Mouse (Mus musculus): ENCODE data around the gene 1700001O22Rik. TPM values are rescaled to one million over a fixed set of nuclear protein-coding genes. Genes with fewer than 3 reads are reported as not detected.

1700001O22Rik gene
- polyA plus RNA-seq, 1 experiment from 2014 or later = 4.3 TPM

GRCm38 (mm10) chr2:30771368-30771805 lies 32.1 kb downstream of the 1700001O22Rik start:
- peak overlapping the region; percentile 88 for H3K27ac ChIP-seq (ENCODE audit: low read depth)
- WGBS = under 1% methylated on average over 51 of the region's 51 CpGs
- no peak for ATAC-seq (ENCODE audit: insufficient read depth)
- no peaks in the 10 kb centered on the region for H3K36me3 ChIP-seq (ENCODE audit: insufficient read depth)
- TF ChIP-seq CTCF (IDR thresholded peaks at IDR 0.05; ENCODE audit: low read depth) = no peak
- H3K9me3 ChIP-seq (ENCODE audit: low read depth, low read length) = no peaks in the 10 kb centered on the region
- peaks cover 16% of the 10 kb centered on the region for H3K4me1 ChIP-seq (ENCODE audit: insufficient read depth)
- H3K27me3 ChIP-seq (ENCODE audit: insufficient read depth, low read length) = no peaks in the 10 kb centered on the region
- H3K4me2 ChIP-seq = peak overlapping the region; percentile 99
- peak overlapping the region; percentile 75 for H3K9ac ChIP-seq
- H3K4me3 ChIP-seq (ENCODE audit: low read depth, low read length) = peak overlapping the region; percentile 54
- DNase-seq = no peak

DNA sequence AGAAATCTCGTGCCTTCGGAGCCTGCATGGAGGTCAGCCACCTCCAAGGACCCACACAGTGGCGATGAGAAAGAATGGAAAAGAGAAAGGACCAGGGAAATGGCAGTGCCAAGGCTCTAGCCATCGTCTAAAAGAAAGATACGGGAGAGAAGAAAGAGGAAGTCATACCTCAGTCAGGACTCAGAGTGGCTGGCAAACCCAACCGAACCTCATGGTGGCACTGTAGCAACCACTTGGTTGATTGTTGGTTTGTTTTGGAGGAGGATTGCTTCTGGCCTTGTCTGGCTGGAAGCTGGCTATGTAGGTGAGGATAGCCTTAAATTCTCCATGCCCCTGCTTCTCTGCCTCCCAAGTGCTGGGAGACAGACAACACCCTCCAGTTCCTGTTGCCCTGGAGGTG lies 34.3 kb downstream of the 1700001O22Rik start:
- Histone ChIP-seq H3K4me3 (ENCODE audit: low read depth, low read length) (no peak overlapping the region), H3K27ac (ENCODE audit: low read depth) (no peak overlapping the region), H3K27me3 (ENCODE audit: insufficient read depth, low read length) (no peaks in the 10 kb centered on the region), H3K9me3 (ENCODE audit: low read depth, low read length) (0 out of 2 replicates have a peak, but pooled peaks cover 4% of the 10 kb centered on the region), H3K9ac (no peak overlapping the region), H3K4me1 (ENCODE audit: insufficient read depth) (peaks cover 16% of the 10 kb centered on the region), H3K4me2 (no peak overlapping the region), H3K36me3 (ENCODE audit: insufficient read depth) (no peaks in the 10 kb centered on the region)
- peak; percentile 47 for DNase-seq
- 51% methylated on average over 6 of the region's 6 CpGs for WGBS
- no peak for ATAC-seq (ENCODE audit: insufficient read depth)
- peak; percentile 46 for TF ChIP-seq CTCF (IDR thresholded peaks at IDR 0.05; ENCODE audit: low read depth)

DNA sequence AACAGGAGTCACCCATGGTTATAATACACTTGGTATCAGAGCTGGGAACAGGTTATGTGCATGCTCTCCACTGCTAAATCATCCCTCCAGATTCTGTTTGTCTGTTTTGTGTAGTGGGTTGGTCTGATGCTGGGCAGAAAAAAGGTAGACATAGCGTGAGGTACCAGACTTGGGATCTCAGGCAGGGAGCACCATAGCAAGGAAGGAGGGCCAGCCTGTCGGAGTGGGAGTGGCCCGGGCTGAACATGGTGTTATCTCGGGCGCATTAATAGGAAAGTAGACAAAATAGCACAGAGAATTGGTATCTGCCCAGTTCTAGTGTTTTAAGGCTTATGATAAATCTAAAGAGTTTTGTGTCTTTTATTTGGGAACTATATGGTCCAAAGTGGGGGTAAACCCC lies 34.9 kb downstream of the 1700001O22Rik start:
- TF ChIP-seq CTCF (IDR thresholded peaks at IDR 0.05; ENCODE audit: low read depth) = no peak
- 75% methylated on average over 5 of the region's 5 CpGs for WGBS
- Histone ChIP-seq H3K4me2 (no peak overlapping the region), H3K36me3 (ENCODE audit: insufficient read depth) (no peaks in the 10 kb centered on the region), H3K27ac (ENCODE audit: low read depth) (no peak overlapping the region), H3K4me3 (ENCODE audit: low read depth, low read length) (no peak overlapping the region), H3K9me3 (ENCODE audit: low read depth, low read length) (0 out of 2 replicates have a peak, but pooled peaks cover 4% of the 10 kb centered on the region), H3K4me1 (ENCODE audit: insufficient read depth) (peaks cover 16% of the 10 kb centered on the region), H3K9ac (no peak overlapping the region), H3K27me3 (ENCODE audit: insufficient read depth, low read length) (no peaks in the 10 kb centered on the region)
- ATAC-seq (ENCODE audit: insufficient read depth) = no peak
- DNase-seq = no peak

DNA sequence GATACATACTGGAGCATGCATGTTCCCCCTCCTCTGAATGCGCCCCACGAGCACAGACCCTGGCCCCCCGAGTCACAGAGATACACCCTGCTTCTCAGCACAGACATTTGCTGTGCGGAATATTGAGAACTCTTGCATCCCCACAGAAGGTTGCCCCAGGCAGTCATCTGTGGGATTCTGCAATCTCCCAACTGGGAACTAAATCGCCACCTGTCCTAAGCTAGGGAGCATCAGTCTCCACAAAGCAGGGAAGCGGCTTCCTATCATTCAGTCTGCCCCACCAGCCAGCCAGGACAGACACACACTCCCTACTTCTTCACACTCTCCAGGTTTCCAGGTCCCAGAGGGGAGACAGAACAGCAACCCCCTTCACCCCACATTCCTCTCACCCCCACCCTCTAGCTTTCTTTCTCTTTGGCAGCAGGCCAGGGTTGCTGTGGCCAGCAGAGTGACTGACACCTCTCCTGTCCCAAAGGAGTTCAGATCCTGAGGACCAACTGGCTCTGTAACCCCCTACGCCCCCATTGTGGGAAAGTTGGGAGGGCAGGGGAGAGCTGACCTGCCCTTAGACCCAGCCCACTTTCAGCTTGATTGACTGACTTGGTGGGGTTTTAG lies 35.7 kb downstream of the 1700001O22Rik start:
- no peak overlapping the region for H3K4me2 ChIP-seq
- WGBS = 73% methylated on average over 7 of the region's 7 CpGs
- H3K9ac ChIP-seq = no peak overlapping the region
- ATAC-seq (ENCODE audit: insufficient read depth) = no peak
- H3K27me3 ChIP-seq (ENCODE audit: insufficient read depth, low read length) = no peaks in the 10 kb centered on the region
- TF ChIP-seq CTCF (IDR thresholded peaks at IDR 0.05; ENCODE audit: low read depth) = no peak
- DNase-seq = no peak
- 0 out of 2 replicates have a peak, but pooled peaks cover 4% of the 10 kb centered on the region for H3K9me3 ChIP-seq (ENCODE audit: low read depth, low read length)
- no peak overlapping the region for H3K27ac ChIP-seq (ENCODE audit: low read depth)
- H3K4me1 ChIP-seq (ENCODE audit: insufficient read depth) = peaks cover 16% of the 10 kb centered on the region
- no peak overlapping the region for H3K4me3 ChIP-seq (ENCODE audit: low read depth, low read length)
- no peaks in the 10 kb centered on the region for H3K36me3 ChIP-seq (ENCODE audit: insufficient read depth)

GRCm38 (mm10) chr2:30766446-30766845 lies 37.0 kb downstream of the 1700001O22Rik start:
- no peak overlapping the region for H3K27ac ChIP-seq (ENCODE audit: low read depth)
- ATAC-seq (ENCODE audit: insufficient read depth) (no peak), DNase-seq (no peak)
- H3K27me3 ChIP-seq (ENCODE audit: insufficient read depth, low read length) = no peaks in the 10 kb centered on the region
- no peak overlapping the region for H3K9ac ChIP-seq
- H3K36me3 ChIP-seq (ENCODE audit: insufficient read depth) = no peaks in the 10 kb centered on the region
- no peak overlapping the region for H3K4me3 ChIP-seq (ENCODE audit: low read depth, low read length)
- H3K4me1 ChIP-seq (ENCODE audit: insufficient read depth) = 0 out of 2 replicates have a peak, but pooled peaks cover 4% of the 10 kb centered on the region
- 0 out of 2 replicates have a peak, but pooled peaks cover 4% of the 10 kb centered on the region for H3K9me3 ChIP-seq (ENCODE audit: low read depth, low read length)
- H3K4me2 ChIP-seq = no peak overlapping the region
- no peak for TF ChIP-seq CTCF (IDR thresholded peaks at IDR 0.05; ENCODE audit: low read depth)
- 77% methylated on average over 5 of the region's 5 CpGs for WGBS

DNA sequence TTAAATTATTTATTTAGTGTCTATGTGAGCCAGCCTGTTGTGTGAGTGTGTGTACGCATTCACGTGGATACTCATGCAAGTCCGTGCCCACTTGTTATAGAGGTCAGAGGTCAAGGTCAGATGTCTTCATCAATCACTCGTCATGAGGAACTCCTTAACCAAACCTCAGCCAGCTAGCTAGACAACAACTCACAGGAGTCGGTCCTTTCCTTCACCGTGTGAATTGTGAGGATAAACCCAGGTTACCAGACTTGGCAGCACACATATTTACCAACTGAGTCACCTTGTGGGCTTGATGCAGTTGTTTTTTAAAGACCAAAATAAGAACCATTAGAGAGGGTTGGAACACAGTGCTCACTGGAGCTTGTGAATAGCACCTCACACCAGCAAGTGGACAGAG lies 42.8 kb downstream of the 1700001O22Rik start:
- ATAC-seq (ENCODE audit: insufficient read depth) (no peak), DNase-seq (no peak)
- Histone ChIP-seq H3K9ac (no peak overlapping the region), H3K4me3 (ENCODE audit: low read depth, low read length) (no peak overlapping the region), H3K36me3 (ENCODE audit: insufficient read depth) (no peaks in the 10 kb centered on the region), H3K27me3 (ENCODE audit: insufficient read depth, low read length) (no peaks in the 10 kb centered on the region), H3K4me1 (ENCODE audit: insufficient read depth) (peaks cover 26% of the 10 kb centered on the region), H3K27ac (ENCODE audit: low read depth) (no peak overlapping the region; the same call in 1 of the 2 replicates), H3K4me2 (no peak overlapping the region), H3K9me3 (ENCODE audit: low read depth, low read length) (peaks cover 4% of the 10 kb centered on the region; the same call in 1 of the 2 replicates)
- WGBS = 38% methylated on average over 6 of the region's 6 CpGs
- TF ChIP-seq CTCF (IDR thresholded peaks at IDR 0.05; ENCODE audit: low read depth) = no peak

DNA sequence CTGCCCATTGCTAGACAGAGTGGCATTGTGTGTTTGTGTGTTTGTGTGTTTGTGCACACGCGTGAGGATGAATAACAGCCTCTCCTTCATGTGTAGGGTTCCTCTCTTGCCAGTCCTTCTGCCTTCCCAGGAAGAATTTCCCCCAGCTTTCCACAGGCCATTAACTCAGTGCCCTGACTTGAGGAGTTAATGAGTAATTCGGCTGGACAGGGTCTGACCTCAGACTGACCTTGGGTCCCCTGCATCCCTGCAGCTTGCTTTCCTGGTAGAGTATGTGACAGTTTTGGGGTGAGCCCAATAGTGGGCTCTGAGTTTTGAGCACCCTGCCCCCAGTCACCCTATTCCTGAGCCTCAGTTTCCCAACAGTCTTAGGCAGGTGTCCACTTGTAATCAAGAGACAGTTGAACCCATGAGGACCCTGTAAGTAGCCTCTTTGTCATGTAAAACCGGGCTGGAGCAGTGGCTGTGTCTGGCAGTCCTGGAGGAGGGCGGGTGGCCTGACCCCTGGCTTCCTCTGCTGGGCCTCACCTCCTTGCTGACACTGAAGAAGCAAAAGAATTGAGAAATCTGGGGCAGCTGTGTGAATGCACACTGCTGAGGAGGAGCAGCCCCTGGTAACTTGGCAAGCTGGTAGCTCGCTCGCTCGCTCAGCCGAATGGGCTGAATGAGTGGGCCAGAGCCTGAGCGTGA lies 43.5 kb downstream of the 1700001O22Rik start:
- whole genome bisulfite sequencing = 61% methylated on average over 10 of the region's 10 CpGs
- Histone ChIP-seq H3K4me2 (no peak overlapping the region), H3K27ac (ENCODE audit: low read depth) (peak overlapping the region; percentile 98), H3K4me3 (ENCODE audit: low read depth, low read length) (no peak overlapping the region), H3K27me3 (ENCODE audit: insufficient read depth, low read length) (no peaks in the 10 kb centered on the region), H3K36me3 (ENCODE audit: insufficient read depth) (no peaks in the 10 kb centered on the region), H3K9ac (0 out of 2 replicates have a peak overlapping the region, but pooled peaks have one; percentile 5), H3K9me3 (ENCODE audit: low read depth, low read length) (peaks cover 4% of the 10 kb centered on the region; the same call in 1 of the 2 replicates), H3K4me1 (ENCODE audit: insufficient read depth) (peaks cover 26% of the 10 kb centered on the region)
- no peak for TF ChIP-seq CTCF (IDR thresholded peaks at IDR 0.05; ENCODE audit: low read depth)
- no peak for ATAC-seq (ENCODE audit: insufficient read depth)
- no peak for DNase-seq
